Mouse (Mus musculus) embryonic facial prominence, embryonic 13.5 days (tissue): ENCODE data around the gene Tmem178b. TPM values are rescaled to one million over a fixed set of nuclear protein-coding genes. Genes with fewer than 3 reads are reported as not detected.

Experiments
- ATAC-seq: fragments of 200-750 bp; cut with Nextera tagmentation; 2 replicates; pipeline ENCODE4 v1.8.0; 2017; ENCODE audit warnings: low read depth; ENCODE audit not compliant: insufficient number of reproducible peaks, insufficient read depth, low FRiP score, low TSS enrichment
- H3K27ac ChIP-seq: fragments of 300-500 bp; sonication (generic); 2 replicates; pipeline ENCODE4 v1.5.1; 2015; ENCODE audit warnings: moderate library complexity, mild to moderate bottlenecking, inconsistent platforms
- H3K27me3 ChIP-seq: fragments of 300-500 bp; sonication (generic); 2 replicates; pipeline ENCODE4 v1.6.1; 2015; ENCODE audit warnings: mild to moderate bottlenecking, inconsistent platforms
- H3K36me3 ChIP-seq: fragments of 300-500 bp; sonication (generic); 2 replicates; pipeline ENCODE4 v1.6.1; 2015; ENCODE audit warnings: mild to moderate bottlenecking, inconsistent platforms
- H3K4me1 ChIP-seq: fragments of 300-500 bp; sonication (generic); 2 replicates; pipeline ENCODE4 v1.6.1; 2015; ENCODE audit warnings: inconsistent platforms
- H3K4me2 ChIP-seq: fragments of 300-500 bp; sonication (generic); 2 replicates; pipeline ENCODE4 v1.6.1; 2015; ENCODE audit warnings: moderate library complexity, mild to moderate bottlenecking, inconsistent platforms
- H3K4me3 ChIP-seq: fragments of 300-500 bp; sonication (generic); 2 replicates; pipeline ENCODE4 v1.5.1; 2015; ENCODE audit warnings: mild to moderate bottlenecking, inconsistent platforms
- H3K9ac ChIP-seq: fragments of 300-500 bp; sonication (generic); 2 replicates; pipeline ENCODE4 v1.6.1; 2015; ENCODE audit warnings: mild to moderate bottlenecking, inconsistent platforms
- H3K9me3 ChIP-seq: fragments of 300-500 bp; sonication (generic); 2 replicates; pipeline ENCODE4 v1.6.1; 2016; ENCODE audit warnings: inconsistent platforms
- WGBS: fragments of 180-500 bp; shearing (Covaris S2); methylation state at CpG from one replicate; pipeline ENCODE4 v1.1.7; 2015; ENCODE audit warnings: mixed read lengths; 5-methylcytosine and 5-hydroxymethylcytosine counted together
- polyA plus RNA-seq: library from polyadenylated mRNA; unstranded; fragments of >200 nt; fragmentation: Nextera tagmentation; extraction: Ambion mirVana; gene quantifications from 2 replicates; pipeline ENCODE4 v1.2.1, GENCODE M21; 2015

The Tmem178b gene
- polyA plus RNA-seq, 1 experiment from 2014 or later = 0.91 TPM

DNA sequence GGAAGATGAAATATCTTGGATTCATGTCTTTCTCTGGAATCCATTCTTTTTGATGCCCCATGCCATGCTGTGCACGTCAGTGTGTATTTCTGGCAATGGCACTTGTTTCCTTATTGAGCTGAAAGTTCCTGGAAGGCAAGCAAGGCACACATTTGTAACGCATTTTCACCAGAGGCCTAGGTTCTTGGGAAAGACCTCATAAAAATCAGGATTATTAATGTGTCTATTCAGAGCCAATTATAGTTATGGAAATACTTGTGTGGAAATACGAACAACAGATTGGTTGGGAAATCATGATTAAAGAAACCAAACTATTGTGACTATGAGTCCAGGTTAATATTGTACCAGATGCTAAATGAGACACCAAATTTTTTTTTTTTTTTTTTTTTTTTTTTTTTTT, 3.4 kb downstream of the Tmem178b start:
- H3K9me3 ChIP-seq = no peaks in the 10 kb centered on the region
- H3K27me3 ChIP-seq = peaks cover 46% of the 10 kb centered on the region
- H3K4me1 ChIP-seq = peaks cover 19% of the 10 kb centered on the region
- ATAC-seq = no peak
- no peaks in the 10 kb centered on the region for H3K36me3 ChIP-seq
- no peak overlapping the region for H3K4me3 ChIP-seq
- H3K4me2 ChIP-seq = no peak overlapping the region
- 78% methylated on average over 3 of the region's 3 CpGs for WGBS
- H3K27ac ChIP-seq = no peak overlapping the region
- no peak overlapping the region for H3K9ac ChIP-seq

- Histone ChIP-seq H3K4me2 (no peak overlapping the region), H3K27me3 (no peaks in the 10 kb centered on the region), H3K4me1 (no peaks in the 10 kb centered on the region), H3K9me3 (no peaks in the 10 kb centered on the region), H3K27ac (no peak overlapping the region), H3K36me3 (no peaks in the 10 kb centered on the region), H3K4me3 (no peak overlapping the region), H3K9ac (no peak overlapping the region)
- no peak for ATAC-seq
- WGBS = 71% methylated on average over 3 of the region's 3 CpGs
Measured at GRCm38 (mm10) chr6:39890811-39891210, 17.7 kb downstream of the Tmem178b start.

DNA sequence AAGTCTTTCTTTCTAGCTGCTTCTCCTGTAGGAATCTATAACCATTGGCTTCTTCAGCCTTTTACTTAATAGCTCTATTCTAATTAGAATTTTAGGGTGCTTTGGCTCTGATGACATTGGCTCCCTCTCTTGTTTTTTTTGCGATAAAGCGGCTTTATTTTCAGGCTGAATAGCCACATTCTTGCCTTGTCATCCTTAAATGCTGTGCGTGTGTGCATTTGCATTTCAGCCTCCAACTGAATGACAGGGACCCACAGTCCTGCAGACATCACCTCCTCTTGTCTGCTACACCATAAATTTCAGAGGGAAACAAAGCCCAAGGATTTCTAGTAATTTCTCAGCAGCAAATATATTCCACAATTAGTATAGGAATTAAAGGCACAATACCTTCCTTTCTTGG, 23.4 kb downstream of the Tmem178b start:
- Histone ChIP-seq H3K27me3 (no peaks in the 10 kb centered on the region), H3K4me2 (no peak overlapping the region), H3K36me3 (no peaks in the 10 kb centered on the region), H3K9ac (no peak overlapping the region), H3K9me3 (no peaks in the 10 kb centered on the region), H3K4me3 (no peak overlapping the region), H3K4me1 (no peaks in the 10 kb centered on the region), H3K27ac (no peak overlapping the region)
- no peak for ATAC-seq
- WGBS = 84% methylated on average over 3 of the region's 3 CpGs

- WGBS = 44% methylated on average over 4 of the region's 4 CpGs
- ATAC-seq = no peak
- H3K27me3 ChIP-seq = no peaks in the 10 kb centered on the region
Measured at GRCm38 (mm10) chr6:39899231-39899630, 26.2 kb downstream of the Tmem178b start.

DNA sequence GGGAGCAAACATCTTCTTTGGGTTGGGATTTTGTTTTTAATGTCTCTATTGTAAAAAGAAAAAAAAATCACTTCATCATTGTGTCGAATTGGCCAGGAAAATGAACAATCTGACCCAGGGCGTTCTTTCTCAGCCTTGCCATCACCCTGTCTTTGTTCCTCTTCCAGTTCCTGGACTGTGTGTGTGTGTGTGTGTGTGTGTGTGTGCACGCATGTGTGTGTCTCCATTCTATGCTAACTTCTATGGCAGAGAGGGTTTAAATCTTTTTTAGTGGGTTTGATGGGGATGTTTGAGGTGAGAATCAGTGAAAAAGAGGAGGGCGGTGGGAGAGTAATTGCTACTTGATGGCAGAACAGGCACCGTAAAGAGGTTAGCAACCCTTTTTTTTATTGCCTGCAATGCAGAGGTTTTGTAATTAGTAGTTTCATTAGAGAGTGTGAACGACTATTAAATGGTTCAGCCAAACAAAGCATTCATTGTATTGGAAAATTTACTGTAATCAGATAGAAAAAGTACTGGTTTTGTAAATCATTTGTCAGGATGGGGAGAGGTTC, 30.2 kb downstream of the Tmem178b start:
- Histone ChIP-seq H3K4me3 (no peak overlapping the region), H3K9ac (no peak overlapping the region), H3K27ac (no peak overlapping the region), H3K36me3 (no peaks in the 10 kb centered on the region), H3K27me3 (no peaks in the 10 kb centered on the region), H3K4me2 (no peak overlapping the region), H3K4me1 (no peaks in the 10 kb centered on the region), H3K9me3 (no peaks in the 10 kb centered on the region)
- 67% methylated on average over 6 of the region's 6 CpGs for WGBS
- ATAC-seq = no peak

More at GRCm38 (mm10) chr6:39899231-39899630, 26.2 kb downstream of the Tmem178b start:
- no peak overlapping the region for H3K27ac ChIP-seq
- H3K9me3 ChIP-seq = no peaks in the 10 kb centered on the region
- no peaks in the 10 kb centered on the region for H3K36me3 ChIP-seq
- H3K4me1 ChIP-seq = no peaks in the 10 kb centered on the region
- H3K9ac ChIP-seq = no peak overlapping the region
- no peak overlapping the region for H3K4me3 ChIP-seq
- no peak overlapping the region for H3K4me2 ChIP-seq

- Histone ChIP-seq H3K27ac (no peak overlapping the region), H3K27me3 (no peaks in the 10 kb centered on the region), H3K4me1 (no peaks in the 10 kb centered on the region), H3K36me3 (no peaks in the 10 kb centered on the region), H3K4me2 (no peak overlapping the region), H3K4me3 (no peak overlapping the region), H3K9me3 (no peaks in the 10 kb centered on the region), H3K9ac (no peak overlapping the region)
- ATAC-seq = no peak
- WGBS = 41% methylated on average over 11 of the region's 11 CpGs
Measured at GRCm38 (mm10) chr6:39903845-39904244, 30.8 kb downstream of the Tmem178b start.

DNA sequence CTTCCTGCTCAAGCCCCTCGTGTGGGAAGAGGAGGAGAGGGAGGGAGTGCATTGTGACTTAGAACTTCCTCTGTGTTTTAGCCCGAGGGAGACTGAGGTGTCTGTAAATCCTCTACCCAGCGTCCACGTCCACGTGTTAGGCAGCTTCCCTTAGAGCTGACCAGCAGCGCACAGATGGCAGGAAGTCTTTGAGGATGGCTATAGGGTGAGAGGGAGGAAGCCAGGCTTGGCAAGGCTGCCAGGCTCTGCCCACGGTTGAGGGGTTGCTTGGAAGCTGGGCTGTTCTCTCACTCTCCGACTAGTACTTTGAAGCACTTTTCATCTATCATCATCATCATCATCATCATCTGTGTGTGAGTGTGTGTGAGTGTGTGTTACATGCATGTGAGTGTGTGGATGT, 41.9 kb downstream of the Tmem178b start:
- H3K9ac ChIP-seq = no peak overlapping the region
- no peak overlapping the region for H3K27ac ChIP-seq
- ATAC-seq = no peak
- 23% methylated on average over 8 of the region's 8 CpGs for WGBS
- H3K27me3 ChIP-seq = no peaks in the 10 kb centered on the region
- no peaks in the 10 kb centered on the region for H3K9me3 ChIP-seq
- no peak overlapping the region for H3K4me2 ChIP-seq
- no peaks in the 10 kb centered on the region for H3K4me1 ChIP-seq
- H3K36me3 ChIP-seq = no peaks in the 10 kb centered on the region
- no peak overlapping the region for H3K4me3 ChIP-seq

DNA sequence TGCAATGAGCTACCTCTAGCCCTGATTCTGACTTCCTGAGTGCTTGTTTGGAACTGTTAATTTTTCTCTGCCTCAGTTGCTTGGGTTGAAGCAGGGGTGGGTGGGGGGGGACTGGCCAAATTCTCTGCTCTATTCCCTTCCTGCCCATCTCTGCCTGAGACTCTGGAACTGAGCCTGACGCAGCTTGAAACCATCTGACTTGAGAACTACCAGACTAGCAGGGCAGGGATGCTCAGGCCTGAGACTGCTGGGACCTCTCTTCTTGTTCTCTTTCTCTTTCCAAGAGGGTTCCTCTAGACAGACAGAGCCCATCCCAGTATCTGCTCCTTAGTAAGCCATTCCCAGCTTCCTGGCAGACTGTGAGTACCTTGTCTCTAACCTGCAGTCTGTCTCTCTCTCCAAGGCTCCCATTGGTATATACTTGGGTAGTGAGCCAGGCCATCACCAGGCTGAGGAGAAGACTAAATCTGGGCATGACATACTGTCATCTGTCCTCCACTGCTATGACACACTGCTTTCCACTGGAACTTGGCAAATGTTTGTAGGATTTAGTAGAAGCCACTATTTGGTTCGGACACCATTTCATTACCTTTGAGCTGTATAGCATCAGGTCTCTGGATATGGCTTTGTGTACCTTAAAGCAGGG, 42.7 kb downstream of the Tmem178b start:
- Histone ChIP-seq H3K9me3 (no peaks in the 10 kb centered on the region), H3K36me3 (no peaks in the 10 kb centered on the region), H3K9ac (no peak overlapping the region), H3K4me1 (no peaks in the 10 kb centered on the region), H3K4me2 (no peak overlapping the region), H3K4me3 (no peak overlapping the region), H3K27me3 (no peaks in the 10 kb centered on the region), H3K27ac (no peak overlapping the region)
- WGBS = 75% methylated on average over 2 of the region's 2 CpGs
- ATAC-seq = no peak

- Histone ChIP-seq H3K4me2 (no peak overlapping the region), H3K4me1 (no peaks in the 10 kb centered on the region), H3K27ac (no peak overlapping the region), H3K9me3 (no peaks in the 10 kb centered on the region), H3K9ac (no peak overlapping the region), H3K4me3 (no peak overlapping the region), H3K36me3 (no peaks in the 10 kb centered on the region), H3K27me3 (no peaks in the 10 kb centered on the region)
- no peak for ATAC-seq
- 85% methylated on average over 4 of the region's 4 CpGs for WGBS
Measured at GRCm38 (mm10) chr6:39916514-39916913, 43.4 kb downstream of the Tmem178b start.

GRCm38 (mm10) chr6:39917242-39917641, 44.2 kb downstream of the Tmem178b start:
- H3K27ac ChIP-seq = no peak overlapping the region
- 37% methylated on average over 8 of the region's 8 CpGs for WGBS

GRCm38 (mm10) chr6:39917729-39918128, 44.7 kb downstream of the Tmem178b start:
- Histone ChIP-seq H3K4me2 (no peak overlapping the region), H3K9me3 (no peaks in the 10 kb centered on the region), H3K36me3 (no peaks in the 10 kb centered on the region), H3K27me3 (no peaks in the 10 kb centered on the region), H3K9ac (no peak overlapping the region), H3K27ac (no peak overlapping the region), H3K4me1 (no peaks in the 10 kb centered on the region), H3K4me3 (no peak overlapping the region)
- ATAC-seq = no peak
- WGBS = 92% methylated on average over 6 of the region's 6 CpGs

More at GRCm38 (mm10) chr6:39917242-39917641, 44.2 kb downstream of the Tmem178b start:
- no peak for ATAC-seq
- H3K36me3 ChIP-seq = no peaks in the 10 kb centered on the region
- H3K9me3 ChIP-seq = no peaks in the 10 kb centered on the region
- H3K4me2 ChIP-seq = no peak overlapping the region
- no peak overlapping the region for H3K9ac ChIP-seq
- no peak overlapping the region for H3K4me3 ChIP-seq
- H3K27me3 ChIP-seq = no peaks in the 10 kb centered on the region
- no peaks in the 10 kb centered on the region for H3K4me1 ChIP-seq

DNA sequence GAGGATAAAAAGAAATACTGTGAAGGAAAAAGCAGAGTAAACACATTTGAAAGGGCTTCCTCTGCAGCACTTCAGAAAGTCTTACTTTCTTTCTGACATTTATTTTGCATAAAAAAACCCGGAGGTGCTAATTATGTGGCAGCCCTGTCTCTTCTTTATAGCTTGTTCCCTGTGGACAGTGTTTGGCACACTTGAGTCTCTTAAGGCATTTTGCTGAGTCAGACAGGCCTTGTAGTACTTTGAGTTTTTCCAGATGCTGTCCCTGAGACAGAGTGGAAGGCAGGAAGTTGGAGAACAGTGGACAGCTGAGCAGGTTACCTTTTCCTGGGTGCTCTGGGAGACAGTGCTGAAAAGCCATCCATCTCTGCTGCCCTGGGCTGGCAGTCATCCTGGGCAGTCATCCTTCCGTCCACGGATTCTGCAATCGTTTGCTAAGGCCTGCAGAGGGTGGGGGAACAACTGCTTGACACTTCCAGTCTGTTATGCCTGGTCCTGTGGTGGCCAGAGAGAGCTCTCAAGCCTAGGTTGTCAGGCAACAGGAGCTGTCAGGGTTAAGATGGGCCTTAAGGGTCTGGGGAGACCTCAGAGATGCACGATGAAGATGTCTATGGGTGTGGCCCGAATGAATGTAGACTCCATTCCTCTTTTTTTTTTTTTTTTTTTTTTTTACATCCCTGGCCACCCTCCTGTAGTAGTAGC, 46.1 kb downstream of the Tmem178b start:
- Histone ChIP-seq H3K27ac (no peak overlapping the region), H3K4me1 (no peaks in the 10 kb centered on the region), H3K9me3 (no peaks in the 10 kb centered on the region), H3K36me3 (no peaks in the 10 kb centered on the region), H3K27me3 (no peaks in the 10 kb centered on the region), H3K9ac (no peak overlapping the region), H3K4me2 (no peak overlapping the region), H3K4me3 (no peak overlapping the region)
- 78% methylated on average over 6 of the region's 6 CpGs for WGBS
- no peak for ATAC-seq
